Mouse (Mus musculus): ENCODE data around the gene Eml4.

The Eml4 gene

GRCm38 (mm10) chr17:83526091-83526561 lies 175.4 kb downstream of the Eml4 start:
- in situ Hi-C loops (cut with MboI; ENCODE audit: low pct_unique_long_range_greater_than_20kb in 1 of 2, low sequenced_read_pairs in 2 of 2, unreplicated experiment in 1 of 2), result no loop called here

- in situ Hi-C loops (cut with MboI; ENCODE audit: low pct_unique_long_range_greater_than_20kb in 1 of 2, low sequenced_read_pairs in 2 of 2, unreplicated experiment in 1 of 2), result no loop called here
These were observed 176.1 kb downstream of the Eml4 start for GRCm38 (mm10) chr17:83526624-83527532.

- in situ Hi-C loops (cut with MboI; ENCODE audit: low pct_unique_long_range_greater_than_20kb in 1 of 2, low sequenced_read_pairs in 2 of 2, unreplicated experiment in 1 of 2), result no loop called here
These were observed 177.1 kb downstream of the Eml4 start for GRCm38 (mm10) chr17:83527651-83528381.

Data from mouse embryonic stem cell (cell line).